Mouse (Mus musculus): ENCODE measurements around the gene Ube4b.

Ube4b gene

DNA sequence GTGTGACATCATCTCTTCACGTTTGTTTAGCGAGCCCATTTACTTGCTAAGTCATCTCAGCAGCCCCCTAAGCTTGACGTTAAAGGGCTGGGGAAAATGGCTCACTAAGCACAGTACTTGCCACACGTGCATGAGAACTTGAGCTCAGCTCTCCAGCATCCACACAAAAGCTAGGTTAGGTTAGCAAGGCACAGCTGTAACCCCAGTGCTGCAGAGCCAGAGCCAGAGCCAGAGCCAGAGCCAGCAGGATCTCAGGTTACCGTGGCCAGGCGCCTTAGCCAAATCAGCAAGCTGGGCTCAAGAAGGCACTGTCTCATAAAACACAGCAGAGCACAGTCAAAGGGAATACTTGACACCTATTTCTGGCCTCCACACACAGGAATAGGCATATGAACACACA lies 31.0 kb downstream of the Ube4b start:
- in situ Hi-C loops (cut with MboI), result no loop called here

DNA sequence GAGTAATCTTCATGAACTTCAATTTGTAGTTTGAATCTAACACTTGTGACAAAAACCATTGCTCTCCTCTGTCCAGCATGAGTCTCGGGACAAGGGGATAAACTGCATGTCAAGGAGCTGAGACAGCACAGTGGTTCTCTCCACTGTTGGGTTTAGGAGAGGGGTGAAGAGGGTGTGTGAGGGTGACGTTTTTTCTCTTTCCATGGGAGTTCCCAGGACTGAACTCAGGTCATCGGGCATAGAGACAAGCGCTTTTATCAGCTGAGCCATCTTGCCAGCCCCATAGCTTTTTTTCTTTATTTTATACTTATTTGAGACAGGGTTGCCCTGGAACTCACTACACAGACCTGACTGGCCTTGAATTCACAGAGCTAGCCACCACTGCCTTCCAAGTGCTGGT lies 32.3 kb downstream of the Ube4b start:
- in situ Hi-C loops (cut with MboI), result no loop called here

GRCm38 (mm10) chr4:149393311-149393995 lies 33.1 kb downstream of the Ube4b start:
- in situ Hi-C loops (cut with MboI), result no loop called here

GRCm38 (mm10) chr4:149392359-149392758 lies 34.2 kb downstream of the Ube4b start:
- in situ Hi-C loops (cut with MboI), result no loop called here

DNA sequence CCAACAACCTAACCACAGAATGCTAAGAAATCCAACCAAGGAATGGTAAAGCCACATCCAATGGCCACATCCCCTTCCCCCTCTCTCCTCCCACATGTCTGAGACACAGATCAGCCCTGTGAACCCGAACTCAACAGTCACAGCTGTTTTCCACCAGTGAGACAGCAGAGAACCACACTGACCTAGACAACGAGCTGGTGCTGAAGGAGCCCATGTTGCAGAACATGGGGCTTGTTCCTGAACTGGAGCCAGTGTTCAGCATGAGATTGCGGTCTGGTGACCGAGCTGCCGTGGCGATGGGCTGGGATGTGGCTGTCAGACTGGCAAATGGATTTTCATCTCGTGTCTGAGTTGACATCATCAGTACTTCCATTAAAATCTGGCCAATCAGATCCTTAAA lies 45.5 kb downstream of the Ube4b start:
- in situ Hi-C loops (cut with MboI), result no loop called here

DNA sequence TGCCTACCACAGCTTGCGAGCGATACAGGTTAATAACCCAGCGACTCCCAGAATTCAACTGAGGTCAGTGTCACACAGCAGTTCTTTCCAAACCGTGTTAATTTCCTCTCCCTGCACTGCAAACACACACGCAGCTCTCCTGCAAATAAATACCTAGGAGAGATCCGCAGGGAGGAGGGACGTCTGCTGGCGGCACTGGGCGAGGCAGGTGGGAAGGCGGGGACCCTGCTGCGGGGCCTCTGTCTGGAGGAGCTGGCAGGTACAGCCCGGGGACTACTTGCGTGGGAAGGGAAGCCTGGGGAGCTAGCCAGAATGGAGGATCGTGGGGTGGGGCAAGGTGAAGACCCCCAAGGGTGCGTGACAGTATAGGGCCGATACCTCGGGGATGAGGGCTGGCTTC lies 46.7 kb downstream of the Ube4b start:
- in situ Hi-C loops (cut with MboI), result no loop called here

DNA sequence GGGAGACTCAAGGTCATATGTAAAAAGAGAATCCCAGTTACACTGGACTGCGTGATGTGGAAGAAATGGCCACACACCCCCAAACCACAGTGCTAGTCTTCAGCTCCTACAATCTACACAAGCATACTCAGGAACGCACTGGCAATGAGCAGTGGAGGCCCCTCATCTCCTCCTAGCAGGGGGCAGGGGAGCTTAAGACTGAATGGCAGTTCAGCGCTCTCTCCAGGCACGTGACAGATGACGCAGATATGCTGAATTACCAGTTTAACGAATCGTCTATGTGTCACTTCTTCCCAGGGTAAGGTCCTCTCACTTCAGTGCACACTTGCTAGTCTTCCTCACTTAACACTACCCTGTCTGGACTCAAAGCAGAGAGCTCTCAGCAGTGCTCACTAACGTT lies 47.7 kb downstream of the Ube4b start:
- in situ Hi-C loops (cut with MboI), result no loop called here

- in situ Hi-C loops (cut with MboI), result no loop called here
Observed at GRCm38 (mm10) chr4:149376034-149376433, 50.5 kb downstream of the Ube4b start.

GRCm38 (mm10) chr4:149374662-149375061 lies 51.9 kb downstream of the Ube4b start:
- in situ Hi-C loops (cut with MboI), result no loop called here

DNA sequence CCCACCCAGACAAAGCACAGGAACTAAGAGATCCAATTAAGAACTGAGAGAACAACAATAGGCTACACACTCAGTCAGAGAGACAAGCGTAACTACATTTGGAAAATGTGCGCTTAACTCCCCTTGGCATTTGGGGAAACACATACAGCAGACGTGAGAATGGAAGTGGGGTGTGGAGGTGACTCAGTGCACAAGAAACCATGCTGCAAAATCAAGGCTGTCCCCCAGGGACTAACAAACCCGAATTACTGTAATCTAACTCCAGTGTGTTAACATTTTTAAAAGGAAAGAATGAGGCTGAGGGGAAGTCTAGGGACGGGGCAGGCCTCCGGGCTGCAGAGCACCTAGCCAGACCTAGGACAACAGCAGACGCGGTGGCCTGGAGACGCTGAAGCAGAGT lies 52.6 kb downstream of the Ube4b start:
- in situ Hi-C loops (cut with MboI), result no loop called here

- in situ Hi-C loops (cut with MboI), result no loop called here
Observed at GRCm38 (mm10) chr4:149373431-149373830, 53.1 kb downstream of the Ube4b start.

DNA sequence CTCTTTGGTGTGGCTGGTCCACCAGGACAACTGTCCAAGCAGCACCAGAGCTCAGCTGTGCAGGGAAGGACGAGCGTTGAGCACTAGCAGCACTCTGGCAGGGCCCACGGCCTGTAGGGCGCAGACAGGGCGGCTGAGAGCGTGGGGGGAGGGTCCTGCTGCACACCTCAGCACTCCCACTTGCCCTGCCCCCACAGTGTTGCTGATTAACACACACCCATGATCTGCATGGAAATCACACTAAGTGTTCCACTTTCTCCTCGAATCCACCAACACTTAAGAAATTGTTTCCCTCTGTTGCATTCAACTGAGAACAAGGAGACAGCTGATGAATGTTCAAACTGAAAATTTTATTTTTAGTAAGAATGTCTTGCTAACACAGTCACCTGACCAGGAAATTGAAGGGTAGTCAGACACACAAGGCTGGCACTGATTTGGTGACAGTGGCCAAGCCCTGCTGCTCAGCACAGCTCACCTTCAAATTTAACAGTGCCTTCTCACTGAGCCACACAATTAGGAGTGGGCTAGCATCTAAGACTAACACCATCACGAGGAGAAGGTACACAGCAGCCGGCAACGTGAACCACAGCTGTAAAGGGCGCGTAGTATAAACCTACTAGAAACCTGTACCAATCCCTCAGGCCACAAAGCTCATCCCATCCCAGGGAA lies 60.7 kb downstream of the Ube4b start:
- in situ Hi-C loops (cut with MboI), result no loop called here

- in situ Hi-C loops (cut with MboI), result no loop called here
Observed at GRCm38 (mm10) chr4:149364896-149365295, 61.7 kb downstream of the Ube4b start.

DNA sequence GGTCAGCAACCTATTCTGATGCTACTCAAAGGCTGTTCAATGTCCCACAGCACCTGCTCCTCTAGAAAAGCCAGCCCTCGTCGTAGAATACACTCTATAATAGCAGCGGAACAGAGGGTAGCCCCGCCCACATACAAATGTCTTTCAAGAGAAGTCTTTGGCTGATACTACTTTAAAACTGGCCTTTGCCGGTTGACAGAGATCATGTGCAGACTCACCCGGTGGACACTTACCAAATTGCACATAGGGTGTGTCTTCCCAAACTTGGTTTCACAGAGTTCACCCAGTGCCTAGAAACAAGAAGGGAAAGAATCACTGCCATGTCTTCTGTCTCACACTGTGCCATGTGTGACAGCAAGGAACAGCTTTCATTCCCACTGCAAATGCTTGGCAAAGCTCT lies 65.5 kb downstream of the Ube4b start:
- in situ Hi-C loops (cut with MboI), result no loop called here

GRCm38 (mm10) chr4:149360647-149361046 lies 65.9 kb downstream of the Ube4b start:
- in situ Hi-C loops (cut with MboI), result no loop called here

GRCm38 (mm10) chr4:149357982-149358381 lies 68.6 kb downstream of the Ube4b start:
- in situ Hi-C loops (cut with MboI), result no loop called here

DNA sequence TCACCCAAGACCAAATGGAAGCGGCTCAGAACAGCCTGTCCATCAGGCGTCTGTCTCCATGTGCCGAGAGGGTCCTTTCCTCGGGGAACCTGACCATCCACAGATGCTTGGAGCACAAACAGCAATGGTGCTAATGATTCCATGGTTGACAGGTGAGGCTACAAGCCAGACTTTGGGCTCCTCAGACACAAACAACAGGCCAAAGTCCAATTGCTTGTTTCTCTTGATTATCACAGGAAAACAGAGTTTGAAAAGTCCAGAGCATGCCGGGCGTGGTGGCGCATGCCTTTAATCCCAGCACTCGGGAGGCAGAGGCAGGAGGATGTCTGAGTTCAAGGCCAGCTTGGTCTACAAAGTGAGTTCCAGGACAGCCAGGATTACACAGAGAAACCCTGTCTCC lies 71.9 kb downstream of the Ube4b start:
- in situ Hi-C loops (cut with MboI), result no loop called here

GRCm38 (mm10) chr4:149351596-149352150 lies 74.9 kb downstream of the Ube4b start:
- in situ Hi-C loops (cut with MboI), result no loop called here

DNA sequence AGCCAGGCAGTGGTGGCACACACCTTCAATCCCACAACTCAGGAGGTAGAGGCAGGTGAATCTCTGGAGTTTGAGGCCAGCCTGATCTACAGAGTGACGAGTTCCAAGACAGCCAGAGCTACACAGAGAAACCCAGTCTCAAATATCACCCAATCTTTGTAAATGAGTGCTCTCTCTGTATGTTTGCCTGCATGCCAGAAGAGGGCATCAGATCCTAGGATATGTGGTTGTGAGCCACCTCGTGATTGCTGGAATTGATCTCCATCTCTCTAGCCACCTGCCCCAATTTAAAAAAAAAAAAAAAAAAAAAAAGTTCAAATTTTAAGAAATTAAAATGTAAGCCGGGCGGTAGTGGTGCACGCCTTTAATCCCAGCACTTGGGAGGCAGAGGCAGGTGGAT lies 77.6 kb downstream of the Ube4b start:
- in situ Hi-C loops (cut with MboI), result no loop called here

- in situ Hi-C loops (cut with MboI), result no loop called here
Observed at GRCm38 (mm10) chr4:149345873-149346272, 80.7 kb downstream of the Ube4b start.

GRCm38 (mm10) chr4:149344311-149344710 lies 82.2 kb downstream of the Ube4b start:
- in situ Hi-C loops (cut with MboI), result no loop called here

DNA sequence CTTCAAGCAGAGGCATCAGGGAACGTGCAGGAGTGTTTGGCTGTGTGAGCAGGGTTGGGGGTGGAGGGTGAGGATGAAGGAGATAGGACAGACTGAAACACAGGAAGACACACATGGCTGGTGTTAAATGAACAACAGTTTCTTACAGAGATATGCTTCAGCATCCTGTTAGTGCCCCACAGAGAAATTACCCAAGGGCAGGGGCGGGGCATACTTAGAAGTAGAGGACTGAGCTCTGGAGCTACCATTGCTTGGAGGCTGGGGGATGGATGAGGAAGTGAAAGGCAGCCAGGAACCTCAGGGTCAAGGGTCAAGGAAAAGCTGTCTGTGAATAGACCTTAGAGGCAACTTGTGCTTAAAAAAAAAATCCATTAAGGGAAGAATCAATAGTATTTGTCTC lies 85.9 kb downstream of the Ube4b start:
- in situ Hi-C loops (cut with MboI), result no loop called here

- in situ Hi-C loops (cut with MboI), result no loop called here
Observed at GRCm38 (mm10) chr4:149339426-149340214, 86.9 kb downstream of the Ube4b start.

Data from mature B cell (primary cell).